Mouse (Mus musculus) CH12F3 (cell line): ENCODE results near the gene Ttll11.

Experiments
- in situ Hi-C: fragments of 300-500 bp; cut with MboI; formaldehyde crosslinking; loops from 2 replicates; pipeline ENCODE4 v1.14.3; 2020; ENCODE audit warnings: low sequenced_read_pairs

The Ttll11 gene

DNA sequence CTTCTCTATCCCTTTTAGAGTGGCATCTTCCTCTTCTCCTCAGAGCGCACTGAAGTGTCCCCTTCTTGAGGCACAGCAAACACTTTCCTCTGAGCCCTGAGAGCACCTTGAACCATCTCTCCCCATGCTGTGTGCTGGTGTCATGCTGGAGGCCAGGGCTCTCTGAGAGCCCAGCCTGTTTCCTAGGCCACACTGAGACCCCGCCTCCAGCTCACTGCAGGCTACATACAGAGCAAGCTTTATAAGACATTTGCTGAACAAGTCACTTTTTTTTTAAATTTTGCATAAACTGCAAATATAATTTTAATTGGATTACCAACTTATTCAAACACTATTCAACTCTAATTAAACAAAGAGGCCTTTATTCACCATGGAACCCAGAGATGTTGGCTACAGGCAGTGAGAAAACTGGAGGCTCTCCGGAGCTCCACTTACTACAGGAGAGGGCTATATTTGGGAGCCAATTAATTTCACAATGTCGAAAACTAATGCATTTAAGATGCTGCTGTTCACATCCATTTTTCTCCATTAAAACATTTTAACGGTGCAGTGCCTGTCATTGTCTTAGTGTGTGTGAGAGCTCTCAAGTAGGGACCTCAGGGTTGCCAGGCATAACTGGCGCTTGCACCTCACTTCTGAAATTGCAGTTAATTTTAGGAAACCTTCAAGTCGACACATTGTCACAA, 119.9 kb downstream of the Ttll11 start:
- in situ Hi-C loops, result no loop called here

DNA sequence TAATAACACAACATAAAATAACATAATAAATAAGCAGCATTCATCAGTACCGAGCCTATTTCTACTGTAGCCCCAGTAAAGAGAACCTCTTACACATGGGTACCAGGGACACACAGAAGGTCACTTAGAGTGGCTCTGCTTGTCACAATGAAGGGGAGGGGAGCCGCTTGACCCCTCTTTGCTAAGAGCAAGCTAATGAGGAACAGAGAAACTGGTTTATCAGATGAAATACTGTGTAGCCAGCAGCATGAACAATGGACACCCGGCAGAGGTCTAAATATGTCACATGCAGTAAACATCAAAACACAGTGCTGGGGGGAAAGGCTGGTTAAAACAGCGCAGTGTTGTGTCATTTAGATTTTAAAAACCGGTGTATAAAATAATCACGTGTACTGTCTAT, 121.4 kb downstream of the Ttll11 start:
- in situ Hi-C loops, result no loop called here

DNA sequence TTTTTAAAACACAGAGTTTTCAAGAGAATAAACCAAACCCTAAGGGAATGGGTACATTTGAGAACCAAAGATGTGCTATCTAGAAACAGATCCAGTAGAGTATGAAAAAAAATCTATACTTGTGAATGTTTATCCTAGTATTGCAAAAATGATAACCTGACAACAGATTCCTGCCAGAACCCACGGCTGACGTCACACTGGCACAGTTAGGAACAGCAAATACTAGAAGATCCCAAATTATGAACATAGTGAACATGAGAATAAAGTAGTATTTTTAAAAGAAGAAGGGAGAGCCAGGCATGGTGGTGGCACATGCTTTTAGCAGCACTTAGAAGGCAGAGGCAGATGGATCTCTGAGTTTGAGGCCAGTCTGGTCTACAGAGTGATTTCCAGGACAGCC, 122.8 kb downstream of the Ttll11 start:
- in situ Hi-C loops, result no loop called here

DNA sequence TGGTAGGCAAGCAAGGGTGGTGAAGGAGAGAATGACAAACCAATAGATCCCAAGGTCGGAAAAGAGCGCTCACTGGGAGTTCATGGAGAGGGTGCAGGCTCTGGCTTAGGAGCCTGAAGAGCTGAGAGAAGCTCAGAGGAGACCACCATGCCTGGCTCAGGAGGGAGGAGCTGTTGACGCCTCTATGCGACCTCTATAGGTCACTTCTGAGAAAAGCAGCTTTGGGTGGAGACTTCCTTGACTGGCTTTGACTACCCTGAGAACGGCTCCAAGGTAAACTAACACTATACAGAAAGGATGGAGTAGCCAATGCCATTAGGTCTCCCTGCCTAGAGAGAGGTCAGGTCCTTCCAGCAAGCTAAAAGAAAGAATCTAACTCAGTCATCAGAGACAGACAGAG, 124.8 kb downstream of the Ttll11 start:
- in situ Hi-C loops, result no loop called here

DNA sequence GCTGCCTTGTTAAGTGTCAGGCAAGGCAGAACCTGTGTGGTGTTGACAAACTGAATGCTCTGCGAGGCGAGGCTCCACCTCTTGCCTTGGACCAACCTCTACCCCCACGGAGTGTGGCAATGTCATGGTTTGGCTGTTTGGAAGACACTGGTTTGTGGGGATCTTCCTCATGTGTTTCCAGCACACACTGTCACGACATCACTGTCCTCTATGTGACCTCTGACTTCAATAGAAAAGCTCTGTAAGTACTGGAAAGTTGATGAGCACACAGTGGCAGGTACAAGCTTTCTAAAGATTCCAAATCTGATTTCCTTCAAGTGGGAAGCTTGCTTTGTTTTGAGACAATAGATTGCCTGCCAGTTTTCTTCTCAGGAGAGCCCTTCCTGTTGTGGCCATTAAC, 126.7 kb downstream of the Ttll11 start:
- in situ Hi-C loops, result no loop called here

DNA sequence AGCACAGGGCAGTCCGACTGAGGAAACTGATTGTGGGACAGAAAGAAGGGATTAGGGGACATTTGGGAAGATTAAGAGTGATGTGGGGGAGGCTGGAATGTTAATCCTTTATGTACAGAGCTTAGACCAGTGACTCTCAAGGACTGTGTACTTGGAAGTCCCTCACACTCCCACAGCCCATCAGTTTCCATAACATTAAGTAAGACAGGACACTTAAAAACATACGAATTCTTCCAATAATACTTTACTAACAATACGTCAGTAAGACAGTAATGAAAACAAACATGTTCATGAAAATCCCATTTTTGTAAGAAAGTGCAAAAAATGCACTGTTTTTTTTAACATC, 127.6 kb downstream of the Ttll11 start:
- in situ Hi-C loops, result no loop called here

DNA sequence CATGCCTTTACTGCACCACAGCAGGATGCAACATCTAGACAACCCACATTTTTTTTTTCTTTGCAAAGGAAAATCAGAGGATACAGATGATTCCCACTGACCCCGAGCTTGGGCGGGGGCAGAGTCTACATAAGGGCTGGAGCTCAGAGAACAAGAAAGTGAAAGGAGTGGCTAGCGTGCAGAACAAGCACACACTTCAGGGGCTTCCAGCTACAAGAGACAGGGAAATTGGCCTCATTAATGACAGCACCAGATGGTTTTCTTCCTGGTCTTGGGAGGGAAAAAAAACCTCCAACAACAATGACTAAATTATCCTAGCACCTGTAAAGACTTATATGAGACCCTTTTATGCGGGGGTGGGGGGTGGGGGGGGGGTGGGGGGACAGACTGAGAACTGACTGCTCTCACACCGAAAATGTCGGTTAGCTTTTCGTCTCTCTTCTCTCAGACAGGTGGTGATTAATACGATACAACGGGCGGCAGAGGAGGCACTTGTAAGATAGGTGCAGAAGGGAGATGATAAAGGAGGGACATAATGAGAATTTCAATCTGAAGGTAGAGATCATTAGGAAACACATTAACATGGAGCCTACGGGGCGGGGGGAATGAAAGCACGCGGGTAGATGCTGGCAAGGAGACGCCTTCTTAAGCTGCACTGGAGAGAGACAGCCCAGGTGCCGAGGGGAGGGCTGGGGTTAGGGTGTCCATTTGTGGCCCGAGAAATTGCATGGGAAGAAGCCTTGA, 128.1 kb downstream of the Ttll11 start:
- in situ Hi-C loops, result no loop called here

DNA sequence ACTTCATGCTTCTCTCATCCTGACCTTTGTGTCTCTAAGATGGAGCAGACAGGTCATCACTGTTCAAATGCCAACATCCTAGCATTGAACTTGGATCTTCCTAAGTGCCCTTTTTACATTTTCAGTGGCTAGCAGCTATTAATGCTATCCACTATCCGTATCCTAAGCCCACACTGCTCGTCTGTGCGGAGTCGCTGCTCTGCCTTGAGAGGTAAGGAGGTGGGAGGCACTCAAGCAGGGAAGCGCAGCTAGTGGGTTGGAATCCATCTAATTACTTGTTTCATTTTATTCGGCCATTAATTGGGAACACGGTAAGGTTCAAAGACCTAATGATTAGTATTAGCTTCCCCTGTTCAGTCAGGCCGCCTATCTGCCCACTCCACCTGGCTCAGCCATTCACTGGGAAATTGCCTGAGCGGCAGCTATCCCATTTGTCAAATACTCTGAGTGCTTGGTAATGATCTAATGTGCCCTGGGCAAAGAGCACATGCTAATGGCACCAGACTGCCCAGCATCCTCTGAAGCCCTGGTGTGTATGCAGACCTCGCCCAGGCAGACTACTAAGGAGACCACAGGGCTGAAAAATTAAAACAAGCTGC, 130.0 kb downstream of the Ttll11 start:
- in situ Hi-C loops, result no loop called here

DNA sequence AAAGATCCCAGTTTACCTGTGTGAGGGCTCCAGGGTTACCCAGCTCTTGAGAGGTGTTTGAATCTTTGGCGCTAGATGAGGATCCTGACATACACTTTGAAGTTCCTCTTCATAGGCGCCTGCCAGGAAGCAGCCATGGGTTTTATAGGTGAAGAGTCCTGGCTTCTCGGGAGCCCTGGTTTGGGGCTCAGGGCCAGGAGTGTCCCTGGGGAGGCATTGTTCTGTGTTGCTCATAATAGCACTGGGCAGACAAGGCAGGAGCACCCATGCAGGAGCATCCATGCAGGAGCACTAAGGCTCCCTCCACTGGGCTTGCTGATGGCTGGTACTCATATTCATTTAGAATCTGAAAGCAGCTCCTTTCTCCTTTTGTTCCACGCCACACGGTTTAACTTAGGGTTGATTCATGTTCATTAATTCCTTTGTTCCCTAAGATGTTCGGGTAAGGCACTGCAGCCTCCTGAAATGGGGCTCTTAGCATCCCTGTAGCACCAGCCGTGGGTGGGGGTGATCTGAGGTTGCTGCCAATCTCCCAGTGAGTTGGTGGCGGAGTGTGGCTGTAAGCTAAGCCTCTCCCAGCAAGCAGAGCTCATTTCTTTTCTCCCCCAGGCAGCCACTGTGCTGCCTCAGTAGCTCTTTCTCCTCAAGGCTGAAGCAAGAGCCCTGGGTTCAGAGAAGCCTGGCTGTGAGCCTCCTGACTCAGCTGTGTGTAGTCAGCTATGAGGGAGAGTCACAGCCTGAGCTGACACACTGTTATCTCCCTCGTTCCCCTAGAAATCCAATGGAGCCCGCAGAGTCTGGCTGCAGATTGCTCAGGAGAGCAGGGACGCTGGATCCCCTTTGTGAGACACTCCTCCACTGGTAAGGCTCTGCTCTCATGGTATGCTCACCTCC, 133.9 kb downstream of the Ttll11 start:
- in situ Hi-C loops, result no loop called here

DNA sequence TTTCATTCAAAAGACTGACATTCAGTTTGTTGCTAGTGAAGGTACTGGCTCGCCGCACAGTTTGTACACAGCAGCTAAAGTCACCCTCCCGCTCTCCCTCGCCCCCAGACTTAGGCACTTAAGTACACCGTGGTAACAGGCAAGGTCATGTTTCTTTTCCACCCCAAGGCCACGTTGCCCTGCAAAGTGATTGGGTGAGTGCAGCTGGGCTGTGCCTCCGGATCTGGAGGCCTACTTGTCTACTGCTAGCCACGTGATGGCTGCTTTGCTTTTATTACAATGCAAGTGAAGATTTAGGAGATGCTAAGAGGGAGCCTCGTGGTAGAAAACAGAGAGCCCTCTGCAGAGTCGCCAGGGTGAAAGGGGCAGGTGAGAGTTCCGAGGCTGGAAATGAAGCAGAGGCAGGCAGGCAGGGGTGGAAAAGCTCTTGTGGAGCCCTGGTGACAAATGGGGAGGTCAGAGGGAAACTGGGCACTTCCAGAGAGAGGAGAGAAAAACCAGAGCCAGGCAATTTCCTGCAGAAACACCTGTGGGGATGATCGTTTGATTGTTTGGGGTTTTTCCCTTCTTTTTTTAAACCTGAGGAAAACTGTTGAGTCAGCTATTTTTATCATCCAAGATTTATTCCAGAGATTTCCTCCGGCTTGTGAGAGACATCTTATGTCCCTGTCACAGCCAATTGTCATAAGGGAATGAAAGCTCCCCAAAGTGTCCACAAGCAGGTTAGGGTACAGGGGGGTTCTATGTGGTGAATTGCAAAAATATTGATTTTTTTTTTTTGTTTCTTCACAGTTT, 135.6 kb downstream of the Ttll11 start:
- in situ Hi-C loops, result no loop called here

DNA sequence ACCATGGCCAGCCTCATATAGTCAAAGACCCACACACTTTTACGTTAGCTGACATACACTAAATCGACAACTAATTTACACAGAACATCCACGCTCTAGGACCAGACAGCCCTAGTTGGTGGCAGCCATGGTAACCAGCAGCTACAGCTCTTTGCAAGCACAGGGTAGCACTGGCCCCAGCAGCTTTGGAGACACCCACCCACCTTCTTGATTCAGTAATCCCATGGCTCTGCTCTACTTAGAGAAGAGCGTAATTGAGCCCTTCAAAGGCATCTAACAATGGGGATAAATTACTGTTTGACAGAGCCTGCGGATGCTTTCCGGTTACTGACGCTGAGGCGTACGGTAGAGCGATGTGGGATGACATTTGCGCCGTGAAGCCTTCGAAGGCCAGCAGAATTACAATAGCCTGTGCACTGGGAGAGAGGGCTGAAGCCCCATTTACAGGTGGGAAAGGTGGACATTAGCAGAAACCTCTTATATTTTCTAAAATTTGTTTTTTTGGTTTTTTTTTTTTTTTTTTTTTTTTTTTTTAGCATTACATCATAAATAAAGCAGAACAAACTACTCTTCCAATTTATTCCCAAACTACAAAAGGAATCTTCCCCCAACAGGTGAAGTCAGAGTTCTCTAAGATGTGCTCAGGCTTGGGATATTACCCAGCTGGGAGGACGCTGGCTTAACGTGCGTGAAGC, 136.8 kb downstream of the Ttll11 start:
- in situ Hi-C loops, result no loop called here

DNA sequence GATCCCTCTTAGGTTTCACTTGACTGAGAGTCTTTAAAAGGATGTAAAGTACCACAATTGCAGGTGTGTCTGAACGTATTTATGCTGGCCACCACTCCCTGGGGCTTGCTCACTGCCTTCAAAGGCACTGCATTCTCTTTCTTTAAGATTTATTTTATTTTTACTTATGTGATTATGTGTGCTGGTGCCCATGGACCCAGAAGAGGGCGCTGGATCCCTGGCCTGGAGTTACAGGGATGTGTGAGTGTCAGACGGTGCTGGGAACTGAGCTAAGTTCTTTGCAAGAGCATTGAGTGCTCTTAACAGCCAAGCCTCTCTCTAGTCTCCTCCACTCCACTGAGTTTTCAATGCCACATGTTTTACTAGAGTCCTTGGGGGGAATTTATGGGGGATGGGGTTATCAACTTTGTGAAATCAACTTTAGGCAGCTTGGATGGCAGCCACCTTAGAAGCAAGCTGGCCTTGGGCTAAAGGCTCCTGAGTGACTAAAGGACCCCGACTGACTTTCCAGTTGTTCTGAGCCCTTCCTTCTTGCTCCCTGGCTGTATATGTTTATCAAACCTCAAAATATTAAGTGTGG, 137.8 kb downstream of the Ttll11 start:
- in situ Hi-C loops, result no loop called here

DNA sequence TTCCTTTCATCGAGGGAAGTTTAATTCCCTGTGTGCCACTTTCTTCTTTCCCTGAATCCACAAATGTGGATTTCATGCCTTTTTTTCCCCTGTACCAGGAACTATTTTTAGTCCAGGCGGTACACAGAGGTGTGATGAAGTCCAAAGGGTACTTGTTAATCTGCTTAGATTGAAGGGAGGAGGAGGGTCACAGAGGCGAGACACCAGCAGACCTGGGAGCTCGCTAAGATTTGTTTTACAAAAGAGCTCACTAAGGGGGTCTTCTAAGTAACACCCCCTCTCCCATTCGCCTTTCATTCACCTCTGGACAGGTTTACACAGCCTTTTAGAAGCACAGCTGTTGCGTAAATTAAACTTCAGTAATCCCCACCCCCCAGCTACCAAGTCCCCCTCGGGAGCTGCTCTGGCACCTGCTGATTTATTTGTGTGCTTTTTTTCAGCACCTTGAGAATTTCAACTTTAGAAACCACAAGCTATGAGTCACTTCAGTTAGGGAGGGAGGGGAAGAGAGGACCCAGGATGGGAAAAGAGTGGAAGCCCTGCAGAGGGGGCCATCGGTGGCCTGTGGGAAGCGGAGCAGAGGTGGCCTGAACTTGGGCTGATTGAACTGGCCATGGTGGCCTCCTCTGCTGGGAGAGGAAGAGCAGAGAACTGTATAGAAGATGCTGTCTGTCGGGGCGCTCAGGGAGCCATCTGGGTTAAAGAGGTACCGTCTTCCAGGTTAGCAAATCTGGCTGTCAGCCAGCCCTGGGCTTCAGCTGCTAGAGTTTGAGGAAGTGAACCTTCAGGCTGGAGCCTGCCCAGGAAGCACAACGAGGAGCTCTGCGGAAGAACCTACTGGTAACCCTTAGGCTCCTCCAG, 138.5 kb downstream of the Ttll11 start:
- in situ Hi-C loops, result no loop called here

DNA sequence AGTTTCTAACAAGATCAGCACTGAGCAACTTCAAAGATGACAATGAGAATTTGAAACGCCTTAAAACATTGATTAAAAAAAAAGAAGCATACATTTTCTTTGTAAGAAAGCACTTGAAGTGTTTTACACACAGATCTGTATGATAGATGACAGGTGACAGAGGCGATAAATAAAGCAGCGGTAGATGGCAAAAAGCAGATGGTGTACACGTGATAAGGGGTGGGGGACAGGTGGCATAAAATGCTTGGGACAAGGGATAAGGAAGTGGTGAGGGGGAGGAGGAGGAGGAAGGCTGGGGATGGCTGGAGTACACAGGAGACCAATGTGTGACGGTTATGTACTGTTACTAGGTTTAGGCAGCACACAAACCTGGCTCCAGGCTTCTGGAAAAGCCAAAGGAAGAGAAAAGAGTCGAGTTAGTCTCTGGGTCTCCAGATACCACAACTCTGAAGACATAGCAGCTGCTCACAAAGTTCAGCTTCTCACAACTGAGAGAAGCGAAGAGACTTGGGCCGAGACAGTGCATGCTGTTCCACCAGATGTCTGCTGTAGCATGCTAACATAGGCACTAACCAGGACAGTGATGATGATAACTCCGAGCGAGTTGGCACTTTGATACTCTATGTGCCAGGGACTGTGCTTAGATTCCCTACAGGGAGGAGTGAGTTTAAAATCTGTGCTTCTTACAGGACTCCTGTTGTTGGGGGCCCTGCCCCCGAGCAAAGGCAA, 140.8 kb downstream of the Ttll11 start:
- in situ Hi-C loops, result no loop called here

DNA sequence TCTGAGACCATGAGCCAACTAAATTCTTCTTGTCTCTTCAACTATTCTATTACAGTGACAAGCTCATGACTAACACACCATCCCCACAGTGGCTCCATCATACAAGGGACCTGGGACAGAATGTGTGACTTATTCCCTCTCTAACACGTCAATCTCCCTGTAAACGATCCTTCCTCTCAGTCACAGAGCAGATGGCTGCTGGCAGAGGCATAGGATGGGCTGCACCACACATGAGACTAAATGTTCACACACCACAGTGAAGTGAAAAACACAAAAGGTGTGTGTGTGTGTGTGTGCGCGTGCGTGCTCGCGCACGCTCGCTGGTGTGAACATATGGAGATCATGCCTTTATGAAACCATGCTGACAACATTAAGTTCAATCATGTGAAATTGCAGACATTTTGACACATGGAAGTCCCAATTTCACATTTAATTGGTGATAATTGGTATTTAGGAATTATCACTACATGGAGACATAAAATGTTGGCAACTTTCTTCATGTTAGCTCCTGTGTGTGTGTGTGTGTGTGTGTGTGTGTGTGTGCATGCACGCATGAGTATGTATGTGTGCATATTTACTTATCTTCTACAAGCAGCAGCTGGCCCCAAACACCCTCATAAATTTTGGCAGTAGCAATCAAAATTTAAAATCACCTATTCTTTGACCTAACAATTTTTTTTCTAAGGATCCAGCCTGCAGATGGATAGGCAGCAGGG, 145.4 kb downstream of the Ttll11 start:
- in situ Hi-C loops, result no loop called here

DNA sequence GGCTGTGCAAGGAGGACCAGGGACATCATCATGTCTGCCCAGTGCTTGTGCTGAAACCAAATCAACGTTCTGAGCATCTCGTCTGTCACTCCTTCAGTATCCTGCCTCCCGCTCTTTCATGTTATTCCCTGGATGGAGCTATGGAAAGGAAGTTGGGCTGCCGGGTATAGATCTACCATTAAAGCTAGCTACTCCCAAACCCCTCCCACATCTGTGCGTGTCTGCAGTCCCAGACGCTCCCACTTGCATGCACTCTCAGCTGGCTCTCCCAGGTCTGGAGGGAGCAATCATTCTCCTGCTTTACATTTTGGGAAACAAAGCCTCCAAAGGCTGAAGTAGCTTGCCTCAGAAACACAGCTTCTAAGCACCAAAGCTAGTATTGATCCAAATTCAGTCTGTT, 146.2 kb downstream of the Ttll11 start:
- in situ Hi-C loops, result no loop called here

DNA sequence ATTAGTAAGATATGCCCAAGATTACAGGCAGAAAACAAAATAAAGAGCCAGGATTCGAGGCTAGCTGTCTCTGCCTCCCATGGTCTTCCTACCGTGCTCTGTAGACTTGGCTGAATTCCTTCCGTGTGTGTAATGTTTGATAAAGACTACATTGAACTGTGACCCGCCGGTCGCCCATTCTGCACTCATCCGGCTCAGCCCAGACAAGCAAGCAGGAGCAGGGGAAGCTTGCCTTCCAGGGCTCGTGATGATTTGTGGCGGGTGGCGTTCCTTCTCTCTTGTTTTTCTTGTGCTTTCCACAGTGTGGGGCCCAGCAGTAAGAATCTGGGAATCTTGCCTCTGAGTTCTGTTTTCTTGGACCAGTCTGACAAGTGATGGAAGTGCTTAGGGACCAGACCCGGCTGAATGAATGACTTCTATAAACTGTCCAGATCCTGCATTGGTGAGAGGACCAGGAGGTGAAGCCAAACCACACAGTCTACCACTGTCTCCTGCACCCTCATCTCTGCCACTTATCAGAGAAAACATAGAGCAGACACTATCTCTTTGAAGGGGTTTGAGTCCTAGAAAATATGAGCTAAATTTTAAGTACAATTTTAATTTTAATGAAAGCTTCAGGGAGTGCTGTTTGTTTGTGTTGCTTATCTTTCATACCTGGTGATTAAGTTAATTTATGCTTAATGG, 146.8 kb downstream of the Ttll11 start:
- in situ Hi-C loops, result no loop called here
